Mouse (Mus musculus) cerebellum, adult 2 months (tissue): Measurements from ENCODE around the gene Cd79a.

Experiments used
- CTCF ChIP-seq: fragments of 200-500 bp; IDR thresholded peaks from 2 replicates; pipeline ENCODE4 v1.5.1; 2011; ENCODE audit warnings: low read depth, mild to moderate bottlenecking, control low read depth, low read length, moderate library complexity, borderline replicate concordance; ENCODE audit not compliant: insufficient read depth
- POLR2A ChIP-seq: fragments of 200-500 bp; IDR thresholded peaks from 2 replicates; pipeline ENCODE4 v1.6.1; 2011; ENCODE audit warnings: low read length, control low read depth, borderline replicate concordance; ENCODE audit not compliant: insufficient read depth

DNA sequence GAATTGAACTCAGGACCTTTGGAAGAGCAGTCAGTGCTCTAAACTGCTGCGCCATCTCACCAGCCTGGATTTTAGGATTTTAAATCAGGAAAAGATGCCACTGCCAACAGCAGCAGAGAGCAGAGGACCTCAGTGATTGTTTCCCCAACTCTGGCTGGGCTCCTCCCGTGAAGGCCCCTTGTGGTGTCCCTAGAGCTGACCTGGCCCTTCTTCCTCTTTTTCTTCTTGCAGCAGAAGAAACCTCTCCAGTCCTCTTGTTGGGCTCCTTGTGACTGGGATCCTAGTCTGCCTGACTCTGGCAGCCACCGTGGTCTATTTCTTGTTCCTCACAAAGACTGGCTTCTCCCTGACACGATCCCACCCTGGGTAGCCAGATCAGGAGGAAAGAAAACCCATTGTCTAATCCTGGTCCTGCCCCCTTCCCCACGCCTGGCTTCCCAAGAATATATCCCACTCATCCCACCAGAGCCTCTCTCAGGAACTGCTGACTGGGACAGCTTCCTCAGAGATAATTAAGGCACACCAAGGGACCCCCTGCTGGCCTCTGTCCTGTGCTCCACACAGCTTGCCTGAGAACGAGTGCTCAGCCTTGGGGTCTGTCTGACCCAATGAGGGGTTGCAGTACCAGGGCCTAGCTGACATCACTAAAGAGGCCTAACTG lies 40.6 kb upstream of the Cd79a start:
- TF ChIP-seq POLR2A (no peak), CTCF (no peak)
